Mouse (Mus musculus): ENCODE results near the gene Gm10322.

Gm10322 gene

GRCm38 (mm10) chr10:59656799-59657198 lies 40.9 kb downstream of the Gm10322 start:
- no peak for ATAC-seq (ENCODE audit: low TSS enrichment)

GRCm38 (mm10) chr10:59664765-59665164 lies 48.9 kb downstream of the Gm10322 start:
- ATAC-seq (ENCODE audit: low TSS enrichment), result no peak

- peak; percentile 44; the same call in 1 of the 2 replicates for ATAC-seq (ENCODE audit: low TSS enrichment)
Observed at GRCm38 (mm10) chr10:59665503-59666291, 49.8 kb downstream of the Gm10322 start.
